Comparison of ENCODE assay signal across 10 mouse cellular contexts in genomic region chr17:81542313-81543185, GRCm38 (mm10).
DNase-seq lines count a peak whose midpoint lies in the region; ATAC-seq and TF ChIP-seq lines count a peak whose summit lies in the region.
"Had no signal": no experiment of that assay in that cellular context is flagged by ENCODE, and none has a peak within 500 bp of the region (broad histone marks: within the 10 kb centered on the region; RNA-seq: fewer than 3 reads in every experiment).

No protein-coding gene starts in this region.

- DNase-seq in frontal cortex, postnatal 25 days (ENCODE audit: low spot score in 2 of 2): no peak
- DNase-seq in brain, embryonic 14.5 days (ENCODE audit: low read depth): peak; percentile 57
- DNase-seq in gastrocnemius, postnatal 14 days: peak; percentile 48
- peak; percentile 38 to 56 for DNase-seq in layer of hippocampus, adult 2 months (ENCODE audit: low spot score in 2 of 2)
- no peak for DNase-seq in adrenal gland, postnatal 4 days (ENCODE audit: low spot score in 2 of 2)

- H3K4me1 ChIP-seq in liver, embryonic 12.5 days: no peaks in the 10 kb centered on the region

- H3K27me3 ChIP-seq in liver, embryonic 12.5 days (replicated peaks): no peaks in the 10 kb centered on the region

- H3K4me3 ChIP-seq in layer of hippocampus, adult 2 months: no peak overlapping the region
- H3K4me3 ChIP-seq in liver, embryonic 12.5 days: no peak overlapping the region
- H3K4me3 ChIP-seq: midbrain, embryonic 12.5 days had no signal

- H3K4me2 ChIP-seq in liver, embryonic 12.5 days: no peak overlapping the region
- H3K4me2 ChIP-seq: midbrain, embryonic 12.5 days had no signal

- no peak overlapping the region for H3K27ac ChIP-seq in layer of hippocampus, adult 2 months
- H3K27ac ChIP-seq in liver, embryonic 12.5 days: no peak overlapping the region
- H3K27ac ChIP-seq: kidney, postnatal 0 days; midbrain, embryonic 12.5 days had no signal

- H3K9me3 ChIP-seq in liver, embryonic 12.5 days (replicated peaks): no peaks in the 10 kb centered on the region
- H3K9me3 ChIP-seq: midbrain, embryonic 12.5 days had no signal

- H3K9ac ChIP-seq in liver, embryonic 12.5 days: no peak overlapping the region
- H3K9ac ChIP-seq: midbrain, embryonic 12.5 days had no signal

- 72% methylated on average over 12 of the region's 12 CpGs for WGBS in liver, embryonic 12.5 days (ENCODE audit: insufficient replicate concordance)

- ATAC-seq in frontal cortex, adult (ENCODE audit: low TSS enrichment): peak; percentile 21; the same call in 1 of the 2 replicates
- ATAC-seq in liver, embryonic 12.5 days: no peak
- no peak for ATAC-seq in monocyte, adult 5-6 weeks (replicated peaks; ENCODE audit: insufficient number of reproducible peaks, low FRiP score, low TSS enrichment, poor library complexity, severe bottlenecking)

- TF ChIP-seq POLR2A in brain, embryonic 14.5 days (IDR thresholded peaks at IDR 0.05; ENCODE audit: borderline replicate concordance, extremely low read depth, insufficient read depth, insufficient read length, poor library complexity, severe bottlenecking): no peak

- H3K36me3 ChIP-seq in liver, embryonic 12.5 days: no peaks in the 10 kb centered on the region
- H3K36me3 ChIP-seq: midbrain, embryonic 12.5 days had no signal

- TF ChIP-seq CTCF in brain, embryonic 14.5 days (IDR thresholded peaks at IDR 0.05; ENCODE audit: borderline replicate concordance, extremely low read depth, insufficient read depth, insufficient read length): no peak
- TF ChIP-seq CTCF in layer of hippocampus, adult 2 months (conservative IDR thresholded peaks at IDR 0.05): no peak

- intact Hi-C loops in gastrocnemius, postnatal 14 days (cut with DNase I; ENCODE audit: low total_unique reads): no loop called here

Comparison
In these comparisons a context has a peak if more than half of its experiments do, and no peak if none do; other contexts are left out.
1. DNase-seq: peak in brain, embryonic 14.5 days (single experiment), gastrocnemius, postnatal 14 days (single experiment) and layer of hippocampus, adult 2 months (2 of 2); none in frontal cortex, postnatal 25 days (0 of 2) and adrenal gland, postnatal 4 days (0 of 2).